Mouse (Mus musculus): ENCODE results near the gene Terb2. TPM values are rescaled to one million over a fixed set of nuclear protein-coding genes. Genes with fewer than 3 reads are reported as not detected.

Gene Terb2
- total RNA-seq, 2 experiments from 2014 or later = not detected

DNA sequence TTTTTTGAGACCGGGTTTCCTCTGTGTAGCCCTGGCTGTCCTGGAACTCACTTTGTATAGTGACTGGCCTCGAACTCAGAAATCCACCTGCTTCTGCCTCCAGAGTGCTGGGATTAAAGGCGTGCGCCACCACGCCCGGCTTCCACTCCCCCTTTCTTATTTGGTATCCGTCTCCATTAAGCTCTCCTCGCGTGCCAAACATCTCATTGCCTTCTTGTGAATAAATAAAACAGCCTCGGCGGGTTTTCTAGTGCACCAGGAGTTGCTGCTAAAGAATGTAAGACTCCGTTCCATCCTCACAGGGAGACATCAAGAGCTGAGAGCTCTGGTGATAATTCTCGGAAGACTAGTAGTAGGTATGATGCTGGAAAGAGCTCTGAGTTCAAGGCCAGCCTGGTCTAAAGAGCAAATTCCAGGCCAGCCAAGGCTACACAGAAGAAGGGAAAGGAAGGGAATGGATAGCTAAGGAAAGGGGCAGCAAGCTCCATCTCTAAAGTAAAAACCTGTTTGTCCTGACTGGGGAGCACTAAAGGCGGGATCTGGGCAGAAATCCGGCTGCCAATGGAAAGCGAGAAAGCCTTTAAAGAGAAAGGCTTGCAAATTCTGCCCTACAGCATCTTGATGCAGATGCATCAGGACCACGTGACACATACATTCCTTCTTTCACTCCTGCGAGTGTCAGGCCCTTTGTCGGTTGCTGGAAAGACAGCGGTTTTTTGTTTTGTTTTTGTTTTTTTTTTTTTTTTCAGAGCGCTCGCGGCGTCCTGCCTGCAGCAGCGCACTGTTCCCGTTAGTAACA lies 47.9 kb downstream of the Terb2 start:
- DNase-seq = peak; percentile 13

DNA sequence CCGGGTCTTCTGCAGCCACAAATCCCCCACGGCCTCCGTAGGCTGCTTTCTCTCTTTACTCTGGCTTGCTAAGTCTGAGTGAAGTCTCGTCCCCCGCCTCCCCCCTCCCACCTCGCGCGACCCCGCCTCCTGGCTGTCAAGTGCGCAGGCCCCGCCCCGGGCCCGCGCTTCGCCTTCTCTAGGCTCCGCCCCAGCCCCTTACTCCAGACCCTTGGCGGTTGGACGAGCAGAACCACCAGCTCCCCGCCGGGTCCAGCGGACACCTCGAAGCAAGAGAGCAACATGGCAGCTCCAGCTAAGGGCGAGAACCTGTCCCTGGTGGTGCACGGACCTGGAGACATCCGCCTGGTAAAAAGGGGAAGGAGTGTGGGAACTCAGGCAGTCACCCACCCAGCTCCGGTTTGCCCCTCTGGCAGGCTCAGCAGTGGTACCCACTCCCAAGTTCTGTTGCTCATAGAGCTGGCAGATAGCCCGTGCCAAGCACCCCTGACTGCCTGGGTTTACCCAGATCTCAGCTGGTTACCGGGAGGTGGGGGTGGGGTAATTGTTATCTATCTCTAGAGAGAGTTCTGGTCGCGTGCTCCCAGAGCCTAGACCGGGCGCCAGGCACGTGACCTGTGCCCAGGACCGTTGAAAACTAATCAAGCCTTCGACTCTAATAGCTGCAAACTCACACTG lies 48.7 kb downstream of the Terb2 start, which contains the start of gene Sord:
Gene Sord, plus strand, starts transcription at position 139 of the 678 bp plus-strand sequence.
- peak; percentile 75 for DNase-seq

- DNase-seq = no peak
These were observed 49.4 kb downstream of the Terb2 start for GRCm38 (mm10) chr2:122235425-122235824.

DNA sequence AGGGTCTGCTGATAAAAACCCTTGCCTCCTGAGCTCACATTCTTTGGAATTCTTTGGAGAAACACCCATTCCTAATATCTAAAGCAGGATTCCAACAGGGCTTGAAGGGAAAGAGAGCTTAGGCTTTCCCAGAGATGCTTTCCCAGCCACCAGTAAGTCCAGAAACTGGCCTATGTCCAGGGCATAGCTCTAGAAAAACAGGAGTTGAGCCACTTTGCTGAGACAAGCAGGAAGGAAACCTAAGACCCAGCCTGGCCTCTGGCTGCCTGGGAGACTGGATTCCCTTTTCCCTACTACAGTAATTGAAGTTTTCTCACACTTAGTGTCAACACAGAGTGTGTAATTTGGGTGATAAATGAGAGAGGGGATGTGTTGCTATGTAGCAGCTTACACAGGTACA lies 50.2 kb downstream of the Terb2 start:
- DNase-seq = no peak

DNA sequence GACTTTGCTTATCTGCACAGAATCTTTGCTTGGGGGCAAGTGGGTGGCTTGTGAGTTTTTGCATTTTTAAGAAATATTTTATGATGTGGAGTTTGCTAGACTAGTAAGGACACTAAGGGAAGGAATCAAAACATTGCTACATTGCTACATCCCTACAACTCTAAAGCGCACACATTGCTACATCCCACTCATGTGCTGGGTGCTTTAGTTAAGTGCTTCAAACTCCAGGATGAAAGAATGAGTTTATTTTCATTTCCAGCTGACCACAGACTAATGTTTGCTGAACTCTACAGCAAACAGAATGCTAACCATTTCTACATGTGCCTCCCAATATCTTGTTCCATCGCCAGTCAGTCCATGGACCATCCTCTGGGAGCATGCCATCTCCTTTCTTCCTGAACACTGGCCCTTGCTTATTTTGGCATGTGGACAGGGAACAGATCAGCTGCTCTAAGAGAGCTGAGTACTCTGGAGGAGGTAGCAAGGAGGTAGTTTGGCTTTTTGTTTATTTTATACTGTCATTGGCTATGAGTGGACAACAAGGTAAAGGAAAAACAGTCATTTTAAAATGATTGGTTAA lies 51.9 kb downstream of the Terb2 start:
- DNase-seq = no peak

DNA sequence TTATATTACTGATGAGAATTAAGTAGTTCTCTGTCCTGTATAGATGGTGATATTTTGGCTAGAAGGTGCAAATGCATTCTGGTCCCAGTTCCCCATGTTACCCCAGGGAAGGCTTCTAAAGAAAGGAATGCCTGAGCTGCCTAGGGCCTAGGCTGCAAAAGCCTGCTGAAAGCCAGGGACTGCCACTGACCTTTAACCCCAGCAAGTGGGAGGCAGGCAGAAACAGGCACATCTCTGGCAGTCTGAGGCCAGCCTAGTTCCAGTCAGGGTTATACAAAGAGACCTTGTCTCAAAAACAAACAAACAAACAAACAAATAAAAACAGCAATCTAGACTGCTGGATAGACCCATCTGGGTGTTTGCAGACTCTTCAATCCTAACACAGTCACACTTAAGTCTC lies 54.7 kb downstream of the Terb2 start:
- no peak for DNase-seq

- no peak for DNase-seq
These were observed 55.2 kb downstream of the Terb2 start for GRCm38 (mm10) chr2:122241226-122241625.

GRCm38 (mm10) chr2:122241935-122242334 lies 55.9 kb downstream of the Terb2 start:
- DNase-seq = no peak

- peak; percentile 65 for DNase-seq
These were observed 57.6 kb downstream of the Terb2 start for GRCm38 (mm10) chr2:122243671-122244131.

- DNase-seq = no peak
These were observed 61.7 kb downstream of the Terb2 start for GRCm38 (mm10) chr2:122247786-122248185.

- no peak for DNase-seq
These were observed 69.9 kb downstream of the Terb2 start for GRCm38 (mm10) chr2:122255997-122256396.

Other genes starting within 250 kb of the Terb2 start
- 10 to 100 TPM; 17.7 to 26.0 TPM for gene Ctdspl2, start 230.3 kb upstream of the Terb2 start, total RNA-seq (2021)
- under 1 TPM; 0.11 to 0.19 TPM for gene Mageb3, start 230.2 kb upstream of the Terb2 start, total RNA-seq (2021)
- gene Eif3j1, start 157.7 kb upstream of the Terb2 start, total RNA-seq (2021) = 10 to 100 TPM; 18.0 to 19.4 TPM
- gene Spg11, start 67.9 kb upstream of the Terb2 start, total RNA-seq (2021) = 1 to 10 TPM; 7.6 to 8.9 TPM
- gene B2m, start 38.6 kb upstream of the Terb2 start, total RNA-seq (2021) = 100 to 1,000 TPM; 109 to 137 TPM
- not detected for gene Trim69, start 25.6 kb upstream of the Terb2 start, total RNA-seq (2021)
- gene Patl2, start 83 bp upstream of the Terb2 start, total RNA-seq (2021) = not detected
- gene Sord, start 48.5 kb downstream of the Terb2 start, total RNA-seq (2021) = 10 to 100 TPM; 16.5 to 19.1 TPM
- under 1 TPM; 0.33 to 0.34 TPM for gene Duox2, start 112.2 kb downstream of the Terb2 start, total RNA-seq (2021)
- not detected for gene Duoxa2, start 112.6 kb downstream of the Terb2 start, total RNA-seq (2021)
- under 1 TPM; 0.31 to 0.79 TPM for gene Duoxa1, start 127.5 kb downstream of the Terb2 start, total RNA-seq (2021)
- under 1 TPM; 0.19 to 0.43 TPM for gene Duox1, start 129.4 kb downstream of the Terb2 start, total RNA-seq (2021)
- gene Shf, start 182.9 kb downstream of the Terb2 start, total RNA-seq (2021) = 1 to 10 TPM; 7.5 to 9.4 TPM
- 10 to 100 TPM in 1 of 2 experiments, 1 to 10 TPM in 1; 7.0 to 11.4 TPM for gene Slc28a2, start 240.2 kb downstream of the Terb2 start, total RNA-seq (2021)

All from gastrocnemius, postnatal 10 days (tissue).